Mouse (Mus musculus) megakaryocyte-erythroid progenitor cell, adult 5-6 weeks (primary cell): ENCODE measurements around the gene Mapk8. TPM values are rescaled to one million over a fixed set of nuclear protein-coding genes. Genes with fewer than 3 reads are reported as not detected.
A peak's percentile ranks its signal among the peaks of the same experiment; 100 is the strongest.

Experiments used
- ATAC-seq: replicated peaks from 2 replicates; pipeline ENCODE4 v1.8.0; 2016; ENCODE audit warnings: mild to moderate bottlenecking, inconsistent platforms; ENCODE audit not compliant: severe bottlenecking, poor library complexity, low FRiP score, low TSS enrichment
- total RNA-seq, 2 experiments: library from RNA; stranded (forward) in 1 of 2; stranded (reverse) in 1 of 2; fragments of 200-1000, 215-1000 nt in 1 of 2; fragments of >200 nt in 1 of 2; fragmentation: Nextera tagmentation in 1 of 2; gene quantifications; 2 replicates each; pipeline ENCODE4 v1.2.3; 2014 to 2017

Gene Mapk8
- total RNA-seq, 2 experiments from 2014 or later = 27.2 to 53.9 TPM

DNA sequence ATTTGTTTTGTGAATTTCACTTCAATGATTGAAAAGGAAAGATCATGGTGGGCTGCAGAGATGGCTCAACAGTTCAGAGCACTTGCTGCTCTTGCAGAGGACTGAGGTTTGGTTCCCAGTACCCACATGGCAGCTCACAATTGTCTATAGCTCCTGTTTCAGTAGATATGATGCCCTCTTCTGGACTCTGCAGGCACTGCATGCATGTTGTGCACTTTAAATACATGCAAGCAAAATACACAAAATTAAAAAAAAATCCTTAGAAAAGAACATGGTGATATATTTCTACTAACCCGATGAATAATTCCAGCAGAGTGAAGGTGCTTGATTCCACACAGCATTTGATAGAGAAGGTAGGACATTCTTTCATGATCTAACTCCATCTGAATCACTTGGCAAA is 44.6 kb downstream of the Mapk8 start:
- no peak for ATAC-seq

DNA sequence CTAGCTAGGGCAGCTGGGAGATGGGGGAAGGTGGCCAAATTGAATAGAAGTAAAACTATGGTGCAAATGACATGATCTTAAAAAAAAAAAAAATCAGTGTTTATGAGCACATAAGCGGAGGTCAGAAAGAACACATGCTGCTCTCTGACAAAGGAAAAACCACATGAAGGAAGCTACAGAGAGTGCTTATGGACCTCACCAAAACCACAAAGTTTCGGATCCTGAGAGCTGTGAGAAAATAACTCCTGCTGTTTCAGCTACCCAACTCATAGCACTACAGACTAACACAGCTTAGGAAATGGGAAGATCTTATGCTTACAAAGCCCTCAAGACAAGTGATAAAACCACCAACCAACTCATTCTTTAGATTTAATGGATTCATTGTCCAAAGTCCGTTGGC is 46.9 kb downstream of the Mapk8 start:
- no peak for ATAC-seq

DNA sequence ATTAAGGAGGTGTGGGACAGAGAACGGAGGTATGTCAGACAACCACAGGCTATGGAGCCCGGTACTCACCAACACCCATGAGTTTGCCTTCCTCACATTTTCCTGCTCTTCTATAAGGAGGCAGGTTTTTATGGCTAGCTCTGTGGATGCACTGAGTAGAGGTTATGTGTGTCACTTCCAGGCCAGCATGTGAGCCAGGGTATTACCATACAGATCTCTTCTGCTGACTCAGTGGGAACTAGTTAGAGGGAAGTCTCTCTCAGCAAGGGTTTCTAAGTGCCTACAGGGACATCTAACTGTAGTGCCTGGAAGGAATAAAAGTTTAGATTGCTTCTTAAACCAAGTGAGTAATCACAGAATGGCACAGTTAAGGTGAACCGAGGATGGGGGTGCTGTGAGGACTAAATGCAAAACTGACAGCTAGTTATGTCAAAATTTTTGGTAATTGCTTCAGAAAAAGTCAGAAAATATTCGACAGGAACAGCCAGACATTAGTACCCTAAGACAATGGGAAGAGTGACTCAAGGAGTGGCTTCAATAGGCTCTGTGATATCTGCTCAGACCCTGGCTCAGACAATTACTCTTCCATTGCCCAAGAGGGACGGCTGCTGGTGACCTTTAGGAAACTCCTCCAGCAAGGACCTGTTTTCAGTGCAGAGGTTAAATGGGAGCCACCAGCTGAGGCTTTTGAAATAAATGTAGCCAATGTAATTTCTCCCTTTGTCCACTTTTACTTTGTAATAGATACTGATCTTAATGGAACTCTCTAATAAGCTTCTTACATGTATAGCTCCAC is 48.7 kb downstream of the Mapk8 start:
- no peak for ATAC-seq

- no peak for ATAC-seq
Measured at GRCm38 (mm10) chr14:33380830-33381457, 66.0 kb downstream of the Mapk8 start.

GRCm38 (mm10) chr14:33378723-33379122 is 68.2 kb downstream of the Mapk8 start:
- ATAC-seq = 0 out of 2 replicates have a peak, but pooled peaks have one; percentile 22

- ATAC-seq = no peak
Measured at GRCm38 (mm10) chr14:33377211-33377610, 69.7 kb downstream of the Mapk8 start.

DNA sequence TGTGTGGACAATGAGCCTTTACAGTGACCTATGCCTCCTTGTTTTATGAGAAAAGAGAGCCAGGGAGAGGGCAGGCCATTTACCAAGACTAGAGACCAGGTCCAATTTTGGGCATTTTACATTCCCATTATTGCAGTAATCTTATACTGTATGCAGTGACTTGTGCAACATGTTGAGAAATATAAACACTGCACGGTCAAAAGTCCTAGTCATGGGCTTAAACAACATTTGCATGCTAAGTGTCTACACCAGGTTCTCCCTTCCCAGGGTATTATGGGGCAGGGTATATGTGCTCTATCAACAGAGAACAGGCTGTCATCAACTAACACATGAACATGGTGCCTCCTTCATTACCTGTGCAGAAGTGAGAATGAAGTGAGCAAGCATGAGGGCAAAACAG is 72.9 kb downstream of the Mapk8 start:
- ATAC-seq = no peak

GRCm38 (mm10) chr14:33373271-33373670 is 73.7 kb downstream of the Mapk8 start:
- ATAC-seq = no peak

GRCm38 (mm10) chr14:33371248-33371647 is 75.7 kb downstream of the Mapk8 start:
- ATAC-seq = peak; percentile 71

DNA sequence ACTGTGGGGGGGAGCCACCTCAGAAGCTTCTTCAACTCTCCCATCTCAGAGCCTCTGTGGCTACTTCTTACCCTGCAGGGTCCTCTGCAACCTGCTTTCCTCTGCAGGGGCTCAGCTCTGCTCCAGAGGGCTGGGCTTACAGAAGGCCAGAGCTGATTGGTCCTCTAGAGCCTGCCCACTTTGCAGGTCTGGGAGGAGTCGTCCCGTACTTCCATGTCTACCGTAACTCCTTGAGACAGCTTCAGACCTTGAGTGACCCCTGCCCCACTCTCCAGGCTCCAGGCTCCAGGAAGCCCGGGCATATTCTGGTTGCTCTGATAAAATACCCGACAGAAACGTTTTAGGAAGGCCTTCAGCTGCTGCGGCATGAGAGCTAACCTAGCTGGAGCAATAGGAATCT is 76.9 kb downstream of the Mapk8 start:
- 0 out of 2 replicates have a peak, but pooled peaks have one; percentile 27 for ATAC-seq

GRCm38 (mm10) chr14:33369375-33369774 is 77.6 kb downstream of the Mapk8 start:
- ATAC-seq = no peak

DNA sequence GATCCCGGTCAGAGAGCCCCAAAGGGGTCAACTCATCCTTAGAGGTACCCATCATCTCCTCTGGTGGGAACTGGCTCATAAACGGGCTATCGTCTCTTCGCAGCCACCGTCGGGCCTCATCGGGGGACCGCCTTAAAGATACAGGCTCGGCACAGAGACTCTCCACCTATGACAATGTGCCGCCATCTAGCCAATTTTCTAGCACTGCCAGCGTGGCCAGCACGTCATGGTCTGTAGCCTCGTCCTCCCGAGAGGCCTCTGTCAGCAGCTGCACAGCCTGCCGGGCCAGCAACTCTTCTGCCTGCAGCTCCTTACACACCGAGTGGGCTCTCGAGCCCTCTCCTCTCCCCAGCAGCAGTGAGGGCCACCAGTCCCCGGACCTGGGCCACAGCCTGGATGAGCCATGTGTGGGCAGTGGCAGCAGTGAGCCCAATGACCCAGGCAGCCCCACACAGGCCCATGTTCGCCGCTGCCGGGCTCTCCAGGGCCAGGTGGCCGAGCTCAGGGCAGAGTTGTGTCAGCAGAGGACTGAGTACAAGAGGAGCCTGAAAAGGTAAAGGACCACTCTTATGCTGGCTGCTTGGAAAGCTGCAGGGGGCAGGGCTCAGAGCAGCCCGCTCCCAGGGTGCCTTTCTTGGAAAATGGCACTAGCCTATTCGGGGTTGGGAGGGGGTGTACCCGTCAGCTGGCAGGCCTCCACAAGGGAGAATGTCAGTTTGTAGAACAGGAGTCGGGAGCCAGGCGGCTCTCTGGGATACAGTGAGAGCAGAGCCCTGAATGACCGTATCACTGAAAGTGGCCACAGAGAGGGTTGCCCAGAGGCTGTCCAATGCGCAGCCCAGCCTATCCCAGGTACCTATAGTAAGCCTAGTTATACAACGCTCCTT is 79.8 kb downstream of the Mapk8 start:
- ATAC-seq = no peak

- no peak for ATAC-seq
Measured at GRCm38 (mm10) chr14:33364061-33364460, 82.9 kb downstream of the Mapk8 start.

GRCm38 (mm10) chr14:33363611-33364010 is 83.3 kb downstream of the Mapk8 start:
- no peak for ATAC-seq

- ATAC-seq = no peak
Measured at GRCm38 (mm10) chr14:33362807-33363206, 84.2 kb downstream of the Mapk8 start.

- ATAC-seq = no peak
Measured at GRCm38 (mm10) chr14:33362122-33362521, 84.8 kb downstream of the Mapk8 start.

DNA sequence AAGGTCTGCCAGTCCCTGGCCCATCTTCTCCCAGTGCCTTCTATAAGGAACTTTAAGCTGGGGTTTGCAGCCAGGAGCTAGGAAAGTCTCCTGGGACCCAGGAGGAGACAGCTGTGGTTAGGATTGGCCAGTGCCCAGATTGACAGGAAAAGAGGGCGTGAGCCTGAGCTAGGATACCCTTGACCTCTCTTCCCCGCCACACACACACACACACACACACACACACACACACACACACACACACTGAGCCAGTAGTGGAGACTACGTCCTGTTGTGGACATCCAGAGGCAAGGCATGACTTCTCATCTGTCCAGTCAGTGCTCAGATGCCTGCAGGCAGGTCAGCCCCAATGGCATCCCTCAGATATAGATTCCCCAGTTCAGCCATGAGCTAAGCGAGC is 85.4 kb downstream of the Mapk8 start:
- no peak for ATAC-seq

DNA sequence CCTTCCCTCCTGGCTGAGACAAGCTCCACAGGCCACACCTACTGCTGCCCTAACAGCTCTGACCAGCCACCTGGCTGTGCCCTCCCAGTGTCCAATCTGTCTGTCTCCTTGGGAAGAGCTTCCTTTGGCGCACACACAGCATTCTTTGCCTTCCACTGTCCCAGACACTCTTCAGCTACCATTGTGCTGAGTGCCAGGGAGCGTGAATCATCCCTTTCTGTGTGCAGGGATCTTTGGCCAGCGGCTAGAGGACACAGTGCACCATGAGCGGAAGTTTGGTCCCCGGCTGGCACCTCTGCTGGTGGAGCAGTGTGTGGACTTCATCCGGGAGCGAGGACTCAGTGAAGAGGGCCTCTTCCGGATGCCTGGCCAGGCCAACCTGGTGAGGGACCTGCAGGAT is 88.1 kb downstream of the Mapk8 start:
- no peak for ATAC-seq

DNA sequence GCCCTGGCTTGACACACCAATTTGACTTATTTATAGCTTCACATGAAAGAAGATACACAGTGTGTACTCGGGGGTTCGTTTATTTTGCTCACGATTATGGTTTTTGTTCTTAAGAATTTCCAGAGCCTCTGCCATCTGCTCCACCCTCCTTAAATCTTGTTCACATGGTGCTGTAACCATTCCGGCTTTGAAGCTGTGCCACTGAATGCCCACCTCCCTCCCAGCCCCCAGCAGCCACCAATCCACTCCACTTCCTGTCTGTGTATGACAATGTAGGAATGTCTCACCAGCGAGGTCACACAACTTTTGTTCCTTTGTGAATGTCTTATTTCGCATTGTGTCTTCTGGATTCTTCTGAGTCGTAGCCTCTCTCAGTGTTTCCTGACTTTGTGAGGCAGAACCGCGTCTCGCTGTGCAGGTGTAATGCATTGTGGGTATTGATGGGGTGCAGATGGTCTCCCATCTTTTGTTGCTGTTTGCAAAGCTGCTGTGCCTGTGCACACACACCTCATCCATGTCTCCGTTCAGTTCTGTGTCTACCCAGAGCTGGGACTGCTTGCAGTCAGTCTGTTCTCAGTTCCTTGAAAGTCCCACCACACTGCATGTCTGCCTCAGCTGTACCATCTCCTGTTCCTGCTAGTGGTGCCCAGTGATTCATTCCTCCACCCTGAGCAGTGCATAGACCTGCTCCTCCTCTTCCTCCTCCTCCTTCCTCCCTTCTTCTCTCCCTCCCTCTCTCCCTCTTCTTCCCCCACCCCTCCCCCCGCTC is 89.2 kb downstream of the Mapk8 start:
- no peak for ATAC-seq
